Mouse (Mus musculus) erythroblast, embryonic 14.5 days (primary cell): ENCODE measurements around the gene Dctn2.

Source experiments
- GATA1 ChIP-seq: IDR thresholded peaks from 2 replicates; pipeline ENCODE4 v1.6.1; 2012; ENCODE audit warnings: low read length, inconsistent platforms, mixed read lengths
- TAL1 ChIP-seq: IDR thresholded peaks from 3 replicates; pipeline ENCODE4 v1.6.1; 2012; ENCODE audit warnings: low read length, inconsistent platforms, mixed read lengths

- TF ChIP-seq GATA1 (no peak), TAL1 (no peak)
Measured at GRCm38 (mm10) chr10:127319969-127320368, 53.8 kb downstream of the Dctn2 start.
